ENCODE assay signal across 16 mouse cellular contexts in the genomic region with DNA sequence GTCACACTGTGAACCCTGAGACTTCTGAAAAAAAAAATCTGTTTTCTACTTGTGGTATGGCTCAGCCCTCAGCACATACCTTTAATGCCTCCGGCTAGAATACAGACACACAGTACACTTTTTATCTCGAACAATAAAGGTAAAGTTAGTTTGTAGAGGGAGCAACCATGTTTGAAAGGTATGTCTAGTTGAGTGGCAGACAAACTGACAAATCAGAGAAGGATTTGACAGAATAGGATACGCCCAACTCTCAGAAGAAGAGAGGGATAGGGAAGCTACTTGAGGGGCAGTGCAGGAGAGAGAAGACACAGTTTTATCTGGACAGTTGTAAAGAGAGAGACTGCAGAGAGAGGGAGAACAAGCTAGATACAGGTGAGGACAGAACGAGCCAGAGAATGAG.
"Had no signal": no experiment of that assay in that cellular context is flagged by ENCODE, and none has a peak within 500 bp of the region (broad histone marks: within the 10 kb centered on the region; RNA-seq: fewer than 3 reads in every experiment).

No protein-coding gene starts in this region.

- H3K27me3 ChIP-seq: limb, embryonic 15.5 days; liver, embryonic 15.5 days; midbrain, embryonic 13.5 days had no signal

- H3K27ac ChIP-seq: kidney, postnatal 0 days; limb, embryonic 12.5 days; limb, embryonic 15.5 days; liver, embryonic 15.5 days; macrophage; midbrain, embryonic 10.5 days; midbrain, embryonic 13.5 days; neural tube, embryonic 13.5 days had no signal

- DNase-seq: kidney, adult 2 months; kidney, postnatal 25 days; left cerebral cortex, postnatal 4 days; lung, embryonic 14.5 days; thymus, adult 2 months; thymus, postnatal 25 days had no signal

- H3K9me3 ChIP-seq: limb, embryonic 12.5 days; limb, embryonic 15.5 days; liver, embryonic 15.5 days; midbrain, embryonic 10.5 days; midbrain, embryonic 13.5 days; neural tube, embryonic 13.5 days had no signal

- H3K9ac ChIP-seq: limb, embryonic 12.5 days; limb, embryonic 15.5 days; liver, embryonic 15.5 days; lung, embryonic 14.5 days; midbrain, embryonic 13.5 days; neural tube, embryonic 13.5 days had no signal

- H3K4me3 ChIP-seq: limb, embryonic 12.5 days; limb, embryonic 15.5 days; liver, embryonic 15.5 days; midbrain, embryonic 10.5 days; midbrain, embryonic 13.5 days; myocyte; neural tube, embryonic 13.5 days had no signal

- H3K36me3 ChIP-seq: limb, embryonic 12.5 days; limb, embryonic 15.5 days; liver, embryonic 15.5 days; midbrain, embryonic 10.5 days; midbrain, embryonic 13.5 days; neural tube, embryonic 13.5 days had no signal

- H3K4me2 ChIP-seq: limb, embryonic 12.5 days; limb, embryonic 15.5 days; liver, embryonic 11.5 days; liver, embryonic 15.5 days; lung, embryonic 14.5 days; midbrain, embryonic 13.5 days; neural tube, embryonic 13.5 days had no signal
